Comparison of ENCODE assay signal across 22 mouse cellular contexts in genomic region chr5:53607230-53607996, GRCm38 (mm10).
DNase-seq lines count a peak whose midpoint lies in the region; ATAC-seq and TF ChIP-seq lines count a peak whose summit lies in the region.
"Had no signal": no experiment of that assay in that cellular context is flagged by ENCODE, and none has a peak within 500 bp of the region (broad histone marks: within the 10 kb centered on the region; RNA-seq: fewer than 3 reads in every experiment).

No protein-coding gene starts in this region.

- peak overlapping the region; percentile 55 for H3K27ac ChIP-seq in gastrocnemius, adult 2 months
- no peak overlapping the region for H3K27ac ChIP-seq in neural tube, embryonic 15.5 days (replicated peaks)
- H3K27ac ChIP-seq in macrophage = 0 out of 2 replicates have a peak overlapping the region, but pooled peaks have one; percentile 4
- H3K27ac ChIP-seq in kidney, embryonic 15.5 days = no peak overlapping the region
- H3K27ac ChIP-seq: embryonic facial prominence, embryonic 12.5 days; forebrain, embryonic 13.5 days; heart, embryonic 13.5 days; hindbrain, embryonic 12.5 days had no signal

- no peaks in the 10 kb centered on the region for H3K36me3 ChIP-seq in neural tube, embryonic 15.5 days
- no peaks in the 10 kb centered on the region for H3K36me3 ChIP-seq in macrophage (ENCODE audit: inconsistent target)
- H3K36me3 ChIP-seq in kidney, embryonic 15.5 days = no peaks in the 10 kb centered on the region
- H3K36me3 ChIP-seq: embryonic facial prominence, embryonic 12.5 days; heart, embryonic 13.5 days; hindbrain, embryonic 12.5 days had no signal

- 52% methylated on average over 9 of the region's 9 CpGs for WGBS in neural tube, embryonic 15.5 days
- WGBS in macrophage (ENCODE audit: missing documents) = 78% methylated on average over 7 of the region's 9 CpGs
- WGBS in kidney, embryonic 15.5 days = 55% methylated on average over 9 of the region's 9 CpGs

- CTCF ChIA-PET in Patski (lab: Charles Lee) = interaction anchor here (0.8 to 2.8 kb wide), 6 partner anchors 9 to 15 kb away, joined by 3 to 9 read pairs (median 4); no protein-coding TSS in a partner anchor

- H3K27me3 ChIP-seq in neural tube, embryonic 15.5 days (replicated peaks) = no peaks in the 10 kb centered on the region
- no peaks in the 10 kb centered on the region for H3K27me3 ChIP-seq in Patski
- H3K27me3 ChIP-seq in kidney, embryonic 15.5 days = no peaks in the 10 kb centered on the region
- H3K27me3 ChIP-seq: embryonic facial prominence, embryonic 12.5 days; forebrain, embryonic 13.5 days; heart, embryonic 13.5 days; hindbrain, embryonic 12.5 days had no signal

- peaks cover 100% of the 10 kb centered on the region for H3K79me2 ChIP-seq in macrophage (ENCODE audit: inconsistent target)

- DNase-seq in gastrocnemius, adult 2 months = no peak
- no peak for DNase-seq in gastrocnemius, postnatal 4 days (ENCODE audit: low spot score in 2 of 2)
- no peak for DNase-seq in neural tube, embryonic 10.5 days (ENCODE audit: extremely low spot score, low spot score)
- no peak for DNase-seq in Patski (ENCODE audit: low read depth, low spot score)
- no peak for DNase-seq in cerebellum, postnatal 25 days
- DNase-seq: adrenal gland, postnatal 14 days; cerebellum, adult 18-20 months; cerebellum, adult 9-11 months; forebrain, postnatal 0 days; gastrocnemius, postnatal 10 days; heart, postnatal 10 days; heart, postnatal 4 days had no signal

- in situ Hi-C loops in Patski (cut with MboI; ENCODE audit: low pct_unique_long_range_greater_than_20kb) = no loop called here

- POLR2A ChIA-PET in Patski (lab: Charles Lee) = interaction anchor here (0.6 to 0.9 kb wide), 2 partner anchors 12 to 958 kb away, joined by 3 read pairs; no protein-coding TSS in a partner anchor

- H3K4me2 ChIP-seq in neural tube, embryonic 15.5 days = no peak overlapping the region
- H3K4me2 ChIP-seq in kidney, embryonic 15.5 days = no peak overlapping the region
- H3K4me2 ChIP-seq: embryonic facial prominence, embryonic 12.5 days; forebrain, embryonic 13.5 days; heart, embryonic 13.5 days; hindbrain, embryonic 12.5 days had no signal

- ATAC-seq in neural tube, embryonic 15.5 days (ENCODE audit: low FRiP score) = 0 out of 2 replicates have a peak, but pooled peaks have one; percentile 17
- peak; percentile 78 for ATAC-seq in Patski
- ATAC-seq in kidney, embryonic 15.5 days (replicated peaks; ENCODE audit: low FRiP score) = no peak
- ATAC-seq: forebrain, embryonic 13.5 days; forebrain, postnatal 0 days; hindbrain, embryonic 16.5 days; inflammation-experienced regulatory T-cells, adult 6 months; intestine, postnatal 0 days had no signal

- intact Hi-C loops in gastrocnemius, adult 2 months (cut with DNase I) = no loop called here

- no peaks in the 10 kb centered on the region for H3K9me3 ChIP-seq in neural tube, embryonic 15.5 days (replicated peaks)
- H3K9me3 ChIP-seq in kidney, embryonic 15.5 days (replicated peaks) = no peaks in the 10 kb centered on the region
- H3K9me3 ChIP-seq: embryonic facial prominence, embryonic 12.5 days; forebrain, embryonic 13.5 days; heart, embryonic 13.5 days; hindbrain, embryonic 12.5 days had no signal

- peaks cover 11% of the 10 kb centered on the region for H3K4me1 ChIP-seq in neural tube, embryonic 15.5 days
- peaks cover 3% of the 10 kb centered on the region for H3K4me1 ChIP-seq in kidney, embryonic 15.5 days
- H3K4me1 ChIP-seq: embryonic facial prominence, embryonic 12.5 days had no signal

- no peak overlapping the region for H3K4me3 ChIP-seq in gastrocnemius, adult 2 months
- no peak overlapping the region for H3K4me3 ChIP-seq in neural tube, embryonic 15.5 days (replicated peaks)
- H3K4me3 ChIP-seq in macrophage (ENCODE audit: inconsistent target) = no peak overlapping the region
- H3K4me3 ChIP-seq in kidney, embryonic 15.5 days (replicated peaks) = no peak overlapping the region
- H3K4me3 ChIP-seq: embryonic facial prominence, embryonic 12.5 days; forebrain, embryonic 13.5 days; heart, embryonic 13.5 days; hindbrain, embryonic 12.5 days had no signal

- no peak overlapping the region for H3K9ac ChIP-seq in neural tube, embryonic 15.5 days (replicated peaks)
- no peak overlapping the region for H3K9ac ChIP-seq in kidney, embryonic 15.5 days
- H3K9ac ChIP-seq: embryonic facial prominence, embryonic 12.5 days; forebrain, embryonic 13.5 days; forebrain, postnatal 0 days; heart, embryonic 13.5 days; hindbrain, embryonic 12.5 days had no signal

- TF ChIP-seq CTCF in gastrocnemius, adult 2 months (IDR thresholded peaks at IDR 0.05) = no peak
- no peak for TF ChIP-seq CTCF in Patski (IDR thresholded peaks at IDR 0.05)

Comparison
In these comparisons a context has a peak if more than half of its experiments do, and no peak if none do; other contexts are left out.
1. H3K27ac ChIP-seq: peak in gastrocnemius, adult 2 months (single experiment) and macrophage (single experiment); none in neural tube, embryonic 15.5 days (single experiment) and kidney, embryonic 15.5 days (single experiment).